Mouse (Mus musculus): ENCODE data around the gene Gm2244. TPM values are rescaled to one million over a fixed set of nuclear protein-coding genes. Genes with fewer than 3 reads are reported as not detected.
"Not testable (repeated sequence)": the region's sequence is repeated elsewhere in the genome, so short reads cannot be mapped to it uniquely, and the experiment has no call there.

The Gm2244 gene
- polyA plus RNA-seq (2014; fragmentation: Nextera tagmentation; extraction: Ambion mirVana) = not detected in 2 replicates

GRCm38 (mm10) chr14:19549863-19550262, at the start of gene Gm2244:
Gene Gm2244 (minus strand): TSS chr14:19549963.
- not testable (repeated sequence) for H3K4me2 ChIP-seq; DNase-seq (ENCODE audit: low spot score); H3K27me3 ChIP-seq (replicated peaks; ENCODE audit: control insufficient read depth, insufficient read depth, low read length); H3K9me3 ChIP-seq (ENCODE audit: control insufficient read depth, low read length); H3K27ac ChIP-seq (ENCODE audit: low read depth, low read length); H3K4me3 ChIP-seq (ENCODE audit: low read depth, low read length); H3K36me3 ChIP-seq (ENCODE audit: control insufficient read depth, insufficient read depth, low read length); H3K4me1 ChIP-seq (replicated peaks; ENCODE audit: control insufficient read depth, insufficient read depth, low read length); ATAC-seq (replicated peaks; ENCODE audit: low FRiP score); H3K9ac ChIP-seq (ENCODE audit: low read depth, low read length)
- 81% methylated on average over 1 of the region's 3 CpGs for WGBS

GRCm38 (mm10) chr14:19584804-19585667, 35.3 kb upstream of the Gm2244 start, which contains the start of gene Gm2237:
Gene Gm2237 (minus strand): TSS chr14:19585135.
- WGBS = 0% methylated on average over 25 of the region's 62 CpGs
- not testable (repeated sequence) for ATAC-seq (replicated peaks; ENCODE audit: low FRiP score); H3K27ac ChIP-seq (ENCODE audit: low read depth, low read length); H3K36me3 ChIP-seq (ENCODE audit: control insufficient read depth, insufficient read depth, low read length); H3K9ac ChIP-seq (ENCODE audit: low read depth, low read length); H3K9me3 ChIP-seq (ENCODE audit: control insufficient read depth, low read length); H3K27me3 ChIP-seq (replicated peaks; ENCODE audit: control insufficient read depth, insufficient read depth, low read length); H3K4me1 ChIP-seq (replicated peaks; ENCODE audit: control insufficient read depth, insufficient read depth, low read length)
- DNase-seq (ENCODE audit: low spot score) = peak; percentile 34
- Histone ChIP-seq H3K4me2 (peak within 1 kb of the TSS; percentile 49), H3K4me3 (ENCODE audit: low read depth, low read length) (peak within 1 kb of the TSS; percentile 47)

Other genes with a start within 250 kb of the Gm2244 start
- not detected in 2 replicates for gene Gm21738, start 131.0 kb downstream of the Gm2244 start, polyA plus RNA-seq (2014; fragmentation: Nextera tagmentation; extraction: Ambion mirVana)
- 0.96 and 1.1 TPM in 2 replicates for gene Gm2237, start 35.2 kb upstream of the Gm2244 start, polyA plus RNA-seq (2014; fragmentation: Nextera tagmentation; extraction: Ambion mirVana)
- gene Gm5458, start 52.6 kb upstream of the Gm2244 start, polyA plus RNA-seq (2014; fragmentation: Nextera tagmentation; extraction: Ambion mirVana) = not detected in 2 replicates
- gene Nid2, start 201.3 kb upstream of the Gm2244 start, polyA plus RNA-seq (2014; fragmentation: Nextera tagmentation; extraction: Ambion mirVana) = 44.1 and 45.2 TPM in 2 replicates

Measured in liver, embryonic 11.5 days (tissue).